Mouse (Mus musculus) lung, postnatal 14 days (tissue): ENCODE data around the gene Myh3.
"Not testable (repeated sequence)": the region's sequence is repeated elsewhere in the genome, so short reads cannot be mapped to it uniquely, and the experiment has no call there.

Experiments used
- DNase-seq: peaks from one replicate; pipeline ENCODE4 v3.0.0; 2021

The Myh3 gene

DNA sequence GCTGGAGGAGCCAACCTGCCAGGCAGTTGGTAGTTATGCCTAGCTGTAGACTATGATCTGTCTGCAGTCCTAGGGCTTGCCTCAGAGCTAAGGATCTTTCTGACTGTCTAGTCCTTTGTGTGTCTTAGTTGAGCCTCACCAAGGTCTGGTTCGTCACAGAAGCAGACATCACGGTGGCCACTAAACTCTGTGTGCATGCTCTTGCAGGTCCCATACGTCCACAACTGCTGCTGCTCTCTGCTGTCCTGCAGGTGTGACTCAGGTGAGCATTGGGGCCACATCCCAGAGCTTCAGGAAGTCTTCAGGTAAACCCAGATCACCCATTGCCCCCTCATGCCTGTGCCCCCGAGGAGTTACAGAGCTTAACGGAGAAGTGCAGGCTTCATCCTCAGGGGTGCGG, 788 bp downstream of the Myh3 start:
- no peak for DNase-seq

DNA sequence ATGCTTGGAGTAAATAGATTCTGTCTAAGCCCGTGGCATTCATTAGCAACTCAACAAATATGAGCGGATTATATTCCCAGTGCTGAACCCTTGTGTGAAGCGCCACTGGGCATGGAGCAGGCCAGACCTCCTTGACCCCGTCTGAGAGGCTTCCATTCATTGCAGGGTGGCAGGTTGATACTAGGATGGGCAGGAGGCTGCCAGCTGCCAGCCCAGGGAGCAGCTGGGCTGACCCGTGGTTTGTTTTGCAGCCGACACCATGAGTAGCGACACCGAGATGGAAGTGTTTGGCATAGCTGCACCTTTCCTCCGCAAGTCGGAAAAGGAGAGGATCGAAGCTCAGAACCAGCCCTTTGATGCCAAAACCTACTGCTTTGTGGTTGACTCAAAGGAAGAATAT, 1.6 kb downstream of the Myh3 start:
- DNase-seq: no peak

DNA sequence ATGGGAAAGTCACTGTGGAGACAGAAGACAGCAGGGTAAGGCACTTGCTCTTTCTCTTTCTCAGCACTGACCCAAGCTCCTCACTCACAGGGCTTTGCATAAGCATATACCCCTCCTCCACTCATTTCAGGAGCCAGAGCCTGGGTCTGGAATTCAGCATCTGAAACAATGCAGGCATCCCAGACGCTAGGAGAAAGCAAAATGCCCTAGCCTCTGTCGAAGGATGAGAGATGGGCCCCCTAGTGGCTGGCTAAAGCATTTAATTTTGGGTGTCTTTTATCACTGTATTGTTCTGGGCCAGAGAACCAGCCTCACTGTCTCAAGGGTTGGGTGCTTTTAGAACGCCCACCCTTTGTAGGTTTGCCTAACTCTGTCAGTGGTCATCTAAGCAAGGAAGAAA, 2.1 kb downstream of the Myh3 start:
- peak; percentile 72 for DNase-seq

DNA sequence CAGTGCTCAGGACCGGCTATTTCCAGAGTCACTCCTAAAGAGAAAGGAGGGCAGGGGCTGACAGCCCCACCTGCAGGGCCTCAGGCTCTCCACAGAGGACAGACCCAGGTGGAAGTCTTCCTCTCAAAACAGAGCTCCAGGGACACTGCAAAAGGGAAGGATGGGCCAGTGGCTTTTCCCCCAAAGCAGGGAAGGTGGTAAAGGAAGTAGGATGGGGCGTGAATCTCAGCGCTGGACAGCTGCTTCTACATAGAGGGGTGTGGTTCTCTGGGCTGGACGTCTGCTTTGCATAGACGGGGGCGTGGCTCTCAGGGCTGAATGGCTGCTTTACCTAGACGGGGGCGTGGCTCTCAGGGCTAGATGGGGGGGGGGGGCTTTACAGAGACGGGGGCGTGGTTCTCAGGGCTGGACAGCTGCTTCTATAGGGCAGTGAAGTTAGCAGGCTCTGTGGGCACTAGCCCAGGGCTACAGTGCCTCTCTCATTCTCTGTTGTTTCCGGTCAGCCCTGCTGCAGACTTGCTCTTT, 3.1 kb downstream of the Myh3 start:
- DNase-seq: peak; percentile 38

DNA sequence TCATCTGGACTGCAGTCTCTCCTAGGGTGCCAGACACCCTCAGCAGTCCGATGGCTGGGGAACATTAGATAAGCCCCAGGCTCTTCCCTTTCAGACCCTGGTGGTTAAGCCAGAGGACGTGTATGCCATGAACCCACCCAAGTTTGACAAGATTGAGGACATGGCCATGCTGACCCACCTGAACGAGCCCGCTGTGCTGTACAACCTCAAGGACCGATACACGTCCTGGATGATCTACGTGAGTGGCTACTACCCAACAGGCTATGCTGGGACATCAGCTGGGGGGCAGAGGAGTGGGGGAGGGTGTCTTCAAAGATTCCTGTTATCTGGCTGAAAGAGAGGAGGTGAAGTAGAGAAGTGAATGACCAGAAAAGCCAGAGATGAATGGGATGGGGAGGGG, 4.1 kb downstream of the Myh3 start:
- no peak for DNase-seq

DNA sequence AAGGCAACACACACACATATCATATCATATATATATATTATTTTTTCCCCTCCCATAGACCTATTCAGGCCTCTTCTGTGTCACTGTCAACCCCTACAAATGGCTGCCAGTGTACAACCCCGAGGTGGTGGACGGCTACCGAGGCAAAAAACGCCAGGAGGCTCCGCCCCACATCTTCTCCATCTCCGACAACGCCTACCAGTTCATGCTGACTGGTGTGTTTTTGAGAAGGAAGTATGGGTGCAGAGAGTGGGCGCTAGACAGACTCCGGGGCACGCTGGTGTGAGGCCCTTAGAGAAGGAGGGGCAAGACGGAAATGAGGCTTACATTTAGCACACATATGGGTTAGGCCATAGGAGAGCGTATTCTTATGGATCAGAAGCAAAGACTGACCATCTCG, 4.7 kb downstream of the Myh3 start:
- no peak for DNase-seq

DNA sequence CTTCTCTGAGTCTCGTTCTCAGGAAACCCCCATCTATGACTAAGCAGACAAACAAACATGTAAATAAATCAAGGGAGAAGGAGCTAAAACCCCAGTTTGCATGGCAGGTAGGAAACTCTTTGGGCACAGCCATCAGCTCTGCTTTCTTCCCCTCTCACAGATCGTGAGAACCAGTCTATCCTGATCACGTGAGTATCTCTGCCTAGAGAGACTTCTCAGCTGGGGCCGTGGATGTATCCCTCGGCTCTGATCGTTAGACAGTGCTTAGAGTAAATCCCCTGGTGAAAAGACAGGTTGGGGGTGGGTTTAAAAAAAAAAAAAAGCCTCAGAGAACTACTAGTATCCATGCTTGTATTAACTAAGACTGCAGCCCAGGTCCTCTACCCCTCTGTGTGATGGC, 5.1 kb downstream of the Myh3 start:
- DNase-seq: no peak

DNA sequence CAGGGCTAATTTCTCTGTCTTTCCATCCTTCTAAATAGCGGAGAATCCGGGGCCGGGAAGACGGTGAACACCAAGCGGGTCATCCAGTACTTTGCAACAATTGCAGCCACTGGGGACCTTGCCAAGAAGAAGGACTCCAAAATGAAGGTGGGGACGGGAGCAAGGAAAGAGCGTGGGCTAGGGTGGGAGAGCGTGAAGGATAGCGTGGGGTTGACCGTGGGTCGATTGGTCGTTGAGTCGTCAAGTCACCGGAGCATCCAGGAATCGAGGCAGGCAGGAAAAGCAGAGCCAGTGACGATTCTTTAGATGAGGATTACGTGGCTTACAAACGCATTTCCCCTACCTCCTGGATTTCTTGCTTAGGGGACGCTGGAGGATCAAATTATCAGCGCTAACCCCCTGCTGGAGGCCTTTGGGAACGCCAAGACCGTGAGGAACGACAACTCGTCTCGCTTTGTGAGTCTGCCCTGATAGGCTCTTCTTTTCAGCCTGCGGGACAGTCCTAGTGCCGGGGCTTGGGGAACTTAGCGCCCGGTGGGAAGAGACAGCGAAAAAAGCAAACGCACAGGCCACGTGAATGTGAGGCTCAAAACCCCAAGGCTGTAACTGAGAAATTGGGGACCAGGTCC, 5.7 kb downstream of the Myh3 start:
- no peak for DNase-seq

DNA sequence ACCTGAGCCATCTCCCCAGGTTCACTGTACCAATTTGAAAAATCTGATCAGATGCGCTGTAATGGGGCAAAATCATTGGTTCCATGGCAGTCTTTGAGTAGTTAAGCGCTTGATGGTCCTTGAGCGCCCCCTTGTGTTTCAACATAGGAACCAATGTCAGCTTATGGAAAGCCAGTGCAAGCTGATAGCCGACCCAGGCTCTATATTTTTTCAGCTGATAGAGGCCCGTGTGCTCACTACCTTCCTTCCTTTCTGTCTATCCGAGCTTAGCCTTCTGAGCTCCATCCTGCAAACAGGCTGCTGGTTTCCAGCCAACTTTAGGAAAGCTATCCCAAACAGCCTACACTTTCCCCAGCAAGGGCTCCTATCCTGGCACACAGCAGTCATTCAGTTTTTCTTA, 7.4 kb downstream of the Myh3 start:
- peak; percentile 82 for DNase-seq

DNA sequence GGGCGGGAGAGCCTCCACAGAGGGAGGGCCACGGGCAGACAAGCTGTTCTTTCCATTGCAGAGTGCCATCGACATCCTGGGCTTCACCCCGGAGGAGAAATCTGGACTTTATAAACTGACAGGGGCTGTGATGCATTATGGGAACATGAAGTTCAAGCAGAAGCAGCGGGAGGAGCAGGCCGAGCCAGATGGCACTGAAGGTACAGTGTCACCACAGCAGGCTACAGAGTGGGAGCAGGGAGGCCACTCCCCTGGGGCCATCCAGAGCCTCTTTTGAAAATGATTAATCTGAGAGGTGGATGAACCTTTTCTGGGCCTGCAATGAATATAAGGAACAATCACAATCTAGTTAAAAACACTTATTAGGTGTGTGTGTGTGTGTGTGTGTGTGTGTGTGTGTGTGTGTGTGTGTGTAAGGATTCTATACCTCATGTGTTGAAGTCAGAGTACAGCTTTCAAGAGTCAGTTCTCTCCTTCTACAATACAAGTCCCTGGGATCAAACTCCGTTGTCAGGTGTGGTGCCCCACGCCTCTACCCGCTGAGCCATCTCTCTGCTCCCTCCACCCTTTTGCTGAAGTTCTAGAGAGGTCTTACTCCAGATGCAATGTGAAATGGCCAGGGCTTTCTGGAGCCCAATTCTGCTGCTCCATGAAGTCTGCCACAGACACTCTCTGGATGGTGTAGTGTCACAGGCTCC, 8.5 kb downstream of the Myh3 start:
- no peak for DNase-seq

DNA sequence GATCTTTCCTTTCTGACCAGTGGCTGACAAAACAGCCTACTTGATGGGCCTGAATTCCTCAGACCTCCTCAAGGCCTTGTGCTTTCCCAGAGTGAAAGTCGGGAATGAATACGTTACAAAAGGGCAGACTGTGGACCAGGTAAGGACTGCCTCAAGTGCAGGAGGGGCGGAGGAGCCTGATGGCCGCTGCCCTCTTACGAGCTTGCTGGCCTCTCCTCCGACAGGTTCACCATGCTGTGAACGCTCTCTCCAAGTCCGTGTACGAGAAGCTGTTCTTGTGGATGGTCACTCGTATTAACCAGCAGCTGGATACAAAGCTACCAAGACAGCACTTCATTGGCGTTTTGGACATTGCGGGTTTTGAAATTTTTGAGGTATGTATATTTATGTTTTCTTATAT, 9.1 kb downstream of the Myh3 start:
- DNase-seq: no peak

DNA sequence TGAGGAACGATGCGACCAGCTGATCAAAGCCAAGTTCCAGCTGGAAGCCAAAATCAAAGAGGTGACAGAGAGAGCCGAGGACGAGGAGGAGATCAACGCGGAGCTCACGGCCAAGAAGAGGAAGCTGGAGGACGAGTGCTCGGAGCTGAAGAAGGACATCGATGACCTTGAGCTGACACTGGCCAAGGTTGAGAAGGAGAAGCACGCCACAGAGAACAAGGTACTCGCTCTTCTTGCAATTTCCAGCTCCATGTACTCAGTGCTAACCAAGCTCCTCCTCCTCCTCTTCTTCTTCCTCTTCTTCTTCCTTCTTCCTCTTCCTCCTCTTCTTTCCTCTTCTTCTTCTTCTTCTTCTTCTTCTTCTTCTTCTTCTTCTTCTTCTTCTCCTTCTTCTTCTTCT, 14.3 kb downstream of the Myh3 start:
- DNase-seq: not testable (repeated sequence)

DNA sequence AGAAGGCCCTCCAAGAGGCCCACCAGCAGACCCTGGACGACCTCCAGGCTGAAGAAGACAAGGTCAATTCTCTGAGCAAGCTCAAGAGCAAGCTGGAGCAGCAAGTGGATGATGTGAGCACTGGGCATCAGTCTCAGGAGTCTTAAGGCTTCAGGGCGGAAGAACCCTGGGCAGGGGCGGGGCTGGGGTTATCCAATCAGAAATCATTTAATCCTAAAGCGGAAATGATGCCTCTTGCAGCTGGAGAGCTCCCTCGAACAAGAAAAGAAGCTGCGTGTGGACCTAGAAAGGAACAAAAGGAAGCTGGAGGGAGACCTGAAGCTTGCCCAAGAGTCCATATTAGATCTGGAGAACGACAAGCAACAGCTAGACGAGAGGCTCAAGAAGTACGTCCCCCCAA, 15.1 kb downstream of the Myh3 start:
- DNase-seq: no peak

DNA sequence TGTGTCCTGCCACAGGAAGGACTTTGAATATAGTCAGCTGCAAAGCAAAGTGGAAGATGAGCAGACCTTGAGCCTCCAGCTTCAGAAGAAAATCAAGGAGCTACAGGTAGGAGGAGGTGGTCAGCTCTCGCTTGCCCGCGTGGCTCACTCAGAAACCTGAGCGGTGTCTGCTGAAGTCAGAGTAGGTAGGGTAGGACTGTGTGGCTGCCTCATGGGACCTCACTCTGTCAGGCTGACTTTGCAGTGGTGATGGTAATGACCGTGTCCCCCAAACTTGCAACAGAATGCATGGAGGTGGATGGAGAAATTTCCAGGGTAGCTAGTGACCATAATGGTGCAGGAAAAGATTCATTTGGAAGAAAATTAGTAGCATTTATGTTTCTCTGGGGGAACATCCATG, 15.6 kb downstream of the Myh3 start:
- no peak for DNase-seq

DNA sequence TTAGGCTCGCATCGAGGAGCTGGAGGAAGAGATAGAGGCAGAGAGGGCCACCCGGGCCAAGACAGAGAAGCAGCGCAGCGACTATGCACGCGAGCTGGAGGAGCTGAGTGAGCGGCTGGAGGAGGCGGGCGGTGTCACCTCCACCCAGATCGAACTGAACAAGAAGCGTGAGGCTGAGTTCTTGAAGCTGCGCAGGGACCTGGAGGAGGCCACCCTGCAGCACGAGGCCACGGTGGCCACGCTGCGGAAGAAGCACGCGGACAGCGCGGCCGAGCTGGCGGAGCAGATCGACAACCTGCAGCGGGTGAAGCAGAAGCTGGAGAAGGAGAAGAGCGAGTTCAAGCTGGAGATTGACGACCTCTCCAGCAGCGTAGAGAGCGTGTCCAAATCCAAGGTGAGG, 16.4 kb downstream of the Myh3 start:
- no peak for DNase-seq

DNA sequence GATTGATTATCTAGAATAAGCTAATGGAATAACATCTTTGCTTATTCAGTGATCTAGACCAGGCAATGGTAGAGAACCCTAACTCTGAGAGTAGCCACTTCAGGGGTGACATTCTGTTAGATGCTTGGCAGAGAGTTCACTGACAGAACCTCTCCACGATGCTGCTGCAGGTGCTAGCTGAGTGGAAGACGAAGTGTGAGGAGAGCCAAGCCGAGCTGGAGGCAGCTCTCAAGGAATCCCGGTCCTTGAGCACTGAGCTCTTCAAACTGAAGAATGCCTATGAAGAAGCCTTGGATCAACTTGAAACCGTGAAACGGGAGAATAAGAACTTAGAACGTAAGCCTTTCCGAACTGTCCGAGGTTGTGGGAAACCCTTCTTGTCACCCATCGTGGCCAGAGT, 19.6 kb downstream of the Myh3 start:
- no peak for DNase-seq

DNA sequence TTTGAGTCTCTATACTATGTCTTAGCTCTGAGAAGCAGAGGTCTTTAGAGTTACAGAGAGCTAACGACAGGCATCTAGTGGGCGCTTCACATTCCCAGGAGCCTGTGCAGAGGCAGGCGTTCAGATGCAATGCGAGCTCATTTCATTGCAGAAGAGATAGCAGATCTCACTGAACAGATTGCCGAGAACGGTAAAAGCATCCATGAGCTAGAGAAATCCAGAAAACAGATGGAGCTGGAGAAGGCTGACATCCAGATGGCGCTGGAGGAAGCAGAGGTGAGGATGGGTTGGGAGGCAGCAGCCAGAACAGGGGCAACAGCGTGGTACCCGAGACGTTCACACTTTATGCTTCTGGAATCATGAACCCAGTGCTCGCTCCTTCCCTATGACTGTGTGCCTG, 20.3 kb downstream of the Myh3 start:
- no peak for DNase-seq

DNA sequence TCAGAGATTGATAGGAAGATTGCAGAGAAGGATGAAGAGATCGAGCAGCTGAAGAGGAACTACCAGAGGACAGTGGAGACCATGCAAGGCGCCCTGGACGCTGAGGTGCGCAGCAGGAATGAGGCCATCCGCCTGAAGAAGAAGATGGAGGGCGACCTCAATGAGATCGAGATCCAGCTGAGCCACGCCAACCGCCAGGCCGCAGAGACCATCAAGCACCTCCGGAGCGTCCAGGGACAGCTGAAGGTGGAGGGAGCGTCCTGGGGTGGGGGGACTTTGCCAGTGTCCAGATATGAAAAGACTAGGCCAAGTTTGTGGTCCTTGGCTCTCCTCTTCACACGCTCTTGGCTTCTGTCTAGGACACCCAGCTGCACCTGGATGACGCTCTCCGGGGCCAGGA, 21.1 kb downstream of the Myh3 start:
- no peak for DNase-seq

DNA sequence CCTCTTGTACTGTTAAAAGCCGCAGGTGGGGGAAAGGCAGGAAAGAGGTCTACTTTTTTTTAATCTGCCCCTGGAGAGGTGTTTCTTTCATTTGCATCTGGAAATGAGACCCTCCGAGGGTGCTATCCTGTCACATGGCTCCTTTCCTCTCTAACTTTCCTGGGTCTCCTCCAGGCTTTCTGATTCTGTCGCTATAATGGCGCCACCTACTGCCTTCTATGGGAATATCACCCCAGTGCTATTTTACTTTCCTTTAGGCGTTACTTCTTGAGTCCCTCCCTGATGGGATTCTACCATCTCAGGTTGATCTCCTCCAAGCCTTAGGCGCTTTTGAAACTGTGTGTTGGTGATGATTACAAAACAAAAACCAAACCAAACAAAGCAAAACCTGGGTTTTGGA, 22.1 kb downstream of the Myh3 start:
- DNase-seq: peak; percentile 43

DNA sequence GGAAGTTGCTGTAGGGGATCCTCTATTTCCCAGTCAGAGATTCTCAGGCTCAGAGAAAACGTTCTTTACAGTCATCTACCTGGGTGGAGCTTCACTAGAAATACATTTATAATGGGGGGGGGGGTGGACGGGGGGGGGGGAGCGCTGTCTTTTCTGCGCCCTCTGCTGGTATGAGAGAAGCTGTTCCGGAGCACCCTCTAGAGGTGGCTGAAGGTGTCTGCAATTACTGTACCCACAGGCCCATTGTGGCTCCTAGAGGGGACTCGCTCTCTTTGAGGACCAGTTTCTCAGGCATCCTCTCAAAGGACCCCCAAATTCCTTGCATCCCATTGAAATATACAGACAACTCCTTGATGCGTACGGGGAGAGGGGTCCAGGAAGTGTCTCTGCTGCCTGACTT, 23.6 kb downstream of the Myh3 start:
- DNase-seq: peak; percentile 64

DNA sequence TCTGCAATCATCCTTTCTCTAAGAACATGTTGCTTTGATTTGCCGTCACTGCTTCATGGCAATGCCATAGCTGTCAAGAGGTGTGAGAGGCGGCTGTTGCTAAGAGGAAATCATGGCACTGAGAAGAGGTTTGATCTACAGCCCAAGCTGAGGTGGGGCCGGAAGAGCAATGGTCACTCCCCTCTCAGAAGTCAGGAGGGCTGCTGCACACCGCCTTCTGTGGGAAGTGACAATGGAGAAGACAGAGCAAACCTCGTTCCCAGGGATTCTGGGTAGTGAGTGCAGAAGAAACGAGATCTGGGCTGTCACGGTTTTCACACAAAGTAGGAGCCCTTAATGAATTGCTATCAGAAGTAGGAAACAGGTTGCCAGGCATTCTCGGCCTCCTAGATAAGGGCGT, 25.2 kb downstream of the Myh3 start:
- DNase-seq: no peak

DNA sequence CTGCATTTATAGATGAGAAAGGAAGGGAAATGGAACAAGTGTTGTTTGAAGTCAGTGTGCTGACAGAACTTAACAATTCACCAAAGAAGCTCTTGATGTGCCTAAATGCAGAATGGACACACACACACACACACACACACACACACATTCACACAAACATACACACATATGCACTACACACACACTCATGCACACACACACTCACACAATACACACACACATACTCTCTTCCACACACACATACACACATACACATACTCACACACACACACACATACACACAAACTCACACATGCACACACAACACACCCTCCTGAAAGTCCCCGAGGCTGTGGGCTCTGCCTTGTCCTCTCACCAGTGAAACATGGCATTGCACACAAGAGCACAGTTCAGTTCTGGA, 26.1 kb downstream of the Myh3 start:
- no peak for DNase-seq

DNA sequence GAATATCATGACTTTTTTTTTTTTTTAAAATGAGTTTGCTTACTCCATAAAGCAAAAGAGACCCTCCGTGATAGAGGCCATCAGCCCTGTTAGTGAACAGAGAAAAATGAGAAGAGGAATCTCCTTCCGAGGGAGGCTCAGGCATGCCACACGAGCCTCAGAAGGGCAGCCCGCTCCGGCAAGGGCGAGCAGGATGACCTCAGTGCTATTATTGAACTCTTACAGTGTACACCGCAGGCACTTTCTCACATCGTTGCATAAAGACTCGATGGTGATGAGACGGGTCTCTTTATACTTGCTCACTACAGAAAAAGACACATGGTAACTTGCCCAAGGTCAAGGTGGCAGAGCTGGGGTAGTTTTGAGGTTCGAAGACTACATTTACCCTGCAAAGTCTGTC, 26.6 kb downstream of the Myh3 start:
- DNase-seq: no peak

DNA sequence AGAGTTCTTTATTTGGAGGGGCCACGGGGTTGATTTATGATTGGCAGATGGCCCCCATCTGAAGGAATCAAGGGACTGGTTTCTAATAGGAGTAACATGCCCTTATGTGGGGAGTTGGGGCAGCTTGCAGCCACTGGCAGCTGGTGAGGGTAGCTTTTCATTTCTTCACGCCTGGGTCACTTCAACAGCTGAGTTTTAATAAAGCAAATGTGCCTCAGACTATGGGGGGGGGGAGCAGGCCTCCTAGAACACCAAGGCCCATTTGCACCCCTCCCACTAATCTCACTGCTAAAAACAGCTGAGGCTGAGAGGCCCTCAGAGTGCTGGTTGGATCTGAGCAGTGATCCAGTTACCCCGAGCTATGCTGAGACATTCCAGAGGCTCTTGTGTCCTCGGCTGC, 27.6 kb downstream of the Myh3 start:
- DNase-seq: no peak

DNA sequence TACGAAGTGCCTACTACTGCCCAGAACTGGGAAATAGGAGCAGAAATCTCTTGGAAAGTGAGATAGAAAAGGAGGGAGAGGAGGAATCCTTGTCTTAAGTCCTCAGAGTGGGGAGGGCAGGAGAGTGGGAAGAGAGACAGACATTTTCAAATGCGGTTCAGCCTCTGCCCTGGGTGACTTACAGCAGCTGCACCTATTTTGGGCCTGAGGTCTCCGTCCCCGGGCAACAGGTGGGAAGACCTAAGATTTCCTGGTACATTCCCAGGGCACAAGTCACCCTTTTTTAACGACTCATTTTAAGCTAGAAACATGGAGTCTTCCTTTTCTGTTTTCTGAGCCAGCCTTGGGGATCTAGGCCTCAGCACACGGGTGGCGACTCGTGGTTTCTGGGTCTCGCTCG, 28.9 kb downstream of the Myh3 start:
- DNase-seq: no peak
